Mouse (Mus musculus): ENCODE measurements around the gene Ten1. TPM values are rescaled to one million over a fixed set of nuclear protein-coding genes. Genes with fewer than 3 reads are reported as not detected.
A peak's percentile ranks its signal among the peaks of the same experiment; 100 is the strongest.

The Ten1 gene
- polyA plus RNA-seq, 1 experiment from 2014 or later: 76.4 TPM

DNA sequence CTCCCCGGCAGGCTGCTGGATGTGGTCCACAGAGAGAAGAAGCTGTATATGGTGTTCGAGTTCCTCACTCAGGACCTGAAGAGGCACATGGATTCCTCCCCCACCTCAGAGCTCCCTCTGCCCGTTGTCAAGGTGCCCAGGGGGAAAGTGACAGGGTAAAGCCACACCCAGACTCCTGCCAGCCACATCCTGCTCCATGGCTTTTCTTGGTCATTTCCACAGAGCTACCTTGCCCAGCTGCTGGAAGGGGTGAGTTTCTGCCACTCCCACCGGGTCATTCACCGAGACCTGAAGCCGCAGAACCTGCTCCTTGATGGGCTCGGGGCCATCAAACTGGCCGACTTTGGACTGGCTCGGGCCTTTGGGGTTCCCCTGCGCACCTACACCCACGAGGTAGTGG, 17.9 kb downstream of the Ten1 start:
- H3K4me2 ChIP-seq: no peak overlapping the region
- no peaks in the 10 kb centered on the region for H3K36me3 ChIP-seq (ENCODE audit: control insufficient read depth, insufficient read depth, low read length)
- WGBS (ENCODE audit: insufficient replicate concordance): 78% methylated on average over 11 of the region's 11 CpGs
- H3K9me3 ChIP-seq (replicated peaks; ENCODE audit: control insufficient read depth, low read length): peaks cover under 1% of the 10 kb centered on the region
- H3K4me3 ChIP-seq (ENCODE audit: low read depth, low read length): no peak overlapping the region
- peaks cover 15% of the 10 kb centered on the region for H3K27me3 ChIP-seq (ENCODE audit: control insufficient read depth, insufficient read depth, low read length)
- H3K9ac ChIP-seq (ENCODE audit: low read depth, low read length): no peak overlapping the region
- ATAC-seq (replicated peaks; ENCODE audit: insufficient number of reproducible peaks, low FRiP score, low TSS enrichment): no peak
- no peak overlapping the region for H3K27ac ChIP-seq (ENCODE audit: low read depth, low read length)
- H3K4me1 ChIP-seq (ENCODE audit: control insufficient read depth, insufficient read depth, low read length): peaks cover 19% of the 10 kb centered on the region

DNA sequence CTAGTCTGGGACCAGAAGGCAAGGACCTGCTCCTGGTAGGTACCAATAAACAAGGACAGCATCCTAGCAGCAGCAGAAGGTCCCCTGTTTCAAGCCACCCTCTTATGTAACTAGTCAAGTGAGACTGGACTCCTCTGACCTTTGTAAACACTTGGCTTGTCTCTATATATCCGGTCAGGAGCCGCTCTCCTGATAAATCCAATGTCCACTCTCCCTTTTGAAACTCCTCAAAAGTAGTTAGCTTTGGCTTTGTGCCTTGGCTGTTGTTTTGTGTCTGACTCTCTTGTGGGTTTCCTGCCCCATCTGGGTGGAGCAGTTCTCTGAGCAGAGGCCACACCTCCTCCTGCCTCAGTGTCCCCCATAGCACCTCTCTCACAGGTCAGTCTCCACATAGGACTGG, 19.6 kb downstream of the Ten1 start:
- Histone ChIP-seq H3K27ac (ENCODE audit: low read depth, low read length) (peak overlapping the region; percentile 93), H3K36me3 (ENCODE audit: control insufficient read depth, insufficient read depth, low read length) (no peaks in the 10 kb centered on the region), H3K4me2 (no peak overlapping the region), H3K4me3 (ENCODE audit: low read depth, low read length) (no peak overlapping the region), H3K9me3 (replicated peaks; ENCODE audit: control insufficient read depth, low read length) (peaks cover 4% of the 10 kb centered on the region), H3K4me1 (ENCODE audit: control insufficient read depth, insufficient read depth, low read length) (peaks cover 26% of the 10 kb centered on the region), H3K27me3 (ENCODE audit: control insufficient read depth, insufficient read depth, low read length) (peaks cover 32% of the 10 kb centered on the region), H3K9ac (ENCODE audit: low read depth, low read length) (0 out of 2 replicates have a peak overlapping the region, but pooled peaks have one; percentile 17)
- WGBS (ENCODE audit: insufficient replicate concordance): 72% methylated on average over 2 of the region's 2 CpGs
- no peak for ATAC-seq (replicated peaks; ENCODE audit: insufficient number of reproducible peaks, low FRiP score, low TSS enrichment)

DNA sequence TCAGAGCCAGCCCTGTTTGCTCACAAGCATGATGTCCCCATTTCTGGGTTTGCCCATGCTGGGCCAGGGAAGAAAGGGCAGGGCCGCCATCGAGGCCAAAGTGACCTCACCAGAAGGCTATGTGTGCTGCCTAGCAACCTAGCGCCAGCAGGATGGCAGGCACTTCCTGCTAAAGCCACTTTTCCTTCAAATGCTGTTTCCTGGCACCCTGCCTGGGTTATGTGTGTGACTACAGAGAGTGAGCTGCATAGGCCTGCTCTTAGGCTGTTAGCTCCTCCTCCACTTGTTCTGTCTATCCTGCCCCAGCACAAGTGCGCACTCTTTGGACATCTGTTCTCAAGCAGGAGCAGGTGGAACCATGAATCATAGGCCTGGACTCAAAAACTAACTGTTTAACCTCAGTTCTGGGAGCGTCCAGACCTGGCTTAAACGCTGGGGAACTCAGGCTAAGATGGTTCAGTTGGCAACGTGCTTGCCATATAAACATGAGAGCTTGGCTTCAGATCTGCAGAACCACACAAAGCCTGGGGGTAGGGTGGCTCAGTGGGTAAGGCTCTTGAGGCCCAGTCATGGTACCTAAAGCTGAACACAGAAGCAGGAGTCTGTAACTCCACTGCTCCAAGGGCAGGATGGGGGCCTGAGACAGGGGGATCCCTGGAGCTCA, 20.2 kb downstream of the Ten1 start:
- Histone ChIP-seq H3K9me3 (replicated peaks; ENCODE audit: control insufficient read depth, low read length) (peaks cover 4% of the 10 kb centered on the region), H3K4me2 (no peak overlapping the region; the same call in 1 of the 2 replicates), H3K9ac (ENCODE audit: low read depth, low read length) (0 out of 2 replicates have a peak overlapping the region, but pooled peaks have one; percentile 17), H3K4me1 (ENCODE audit: control insufficient read depth, insufficient read depth, low read length) (peaks cover 26% of the 10 kb centered on the region), H3K27me3 (ENCODE audit: control insufficient read depth, insufficient read depth, low read length) (peaks cover 38% of the 10 kb centered on the region), H3K4me3 (ENCODE audit: low read depth, low read length) (no peak overlapping the region), H3K36me3 (ENCODE audit: control insufficient read depth, insufficient read depth, low read length) (no peaks in the 10 kb centered on the region), H3K27ac (ENCODE audit: low read depth, low read length) (peak overlapping the region; percentile 93)
- ATAC-seq (replicated peaks; ENCODE audit: insufficient number of reproducible peaks, low FRiP score, low TSS enrichment): peak; percentile 58; the same call in 1 of the 2 replicates
- 43% methylated on average over 7 of the region's 7 CpGs for WGBS (ENCODE audit: insufficient replicate concordance)

DNA sequence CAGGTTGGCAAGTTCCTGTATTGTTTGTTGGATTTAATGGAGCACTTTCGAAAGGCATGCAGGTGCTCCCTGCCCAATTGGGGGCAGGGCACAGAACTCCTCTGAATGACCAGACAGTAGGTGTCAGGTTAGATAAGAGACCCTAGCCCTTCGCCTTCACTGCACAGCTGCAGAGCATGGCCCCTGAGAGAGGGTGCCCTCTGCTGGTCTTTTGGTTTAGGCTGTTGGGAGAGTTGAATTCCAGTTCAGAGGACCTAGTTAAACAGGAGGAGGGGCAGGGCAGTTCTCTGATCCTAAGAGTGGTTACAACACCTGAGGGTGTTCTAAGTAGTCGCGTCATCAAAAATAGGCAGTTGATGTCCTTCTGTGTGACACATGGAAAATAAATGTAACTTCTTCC, 21.2 kb downstream of the Ten1 start:
- ATAC-seq (replicated peaks; ENCODE audit: insufficient number of reproducible peaks, low FRiP score, low TSS enrichment): no peak
- no peak overlapping the region for H3K4me3 ChIP-seq (ENCODE audit: low read depth, low read length)
- H3K4me2 ChIP-seq: no peak overlapping the region
- WGBS (ENCODE audit: insufficient replicate concordance): 13% methylated on average over 4 of the region's 4 CpGs
- peaks cover 4% of the 10 kb centered on the region for H3K9me3 ChIP-seq (replicated peaks; ENCODE audit: control insufficient read depth, low read length)
- no peak overlapping the region for H3K27ac ChIP-seq (ENCODE audit: low read depth, low read length)
- no peaks in the 10 kb centered on the region for H3K36me3 ChIP-seq (ENCODE audit: control insufficient read depth, insufficient read depth, low read length)
- H3K27me3 ChIP-seq (ENCODE audit: control insufficient read depth, insufficient read depth, low read length): peaks cover 49% of the 10 kb centered on the region
- peak overlapping the region; percentile 16; the same call in 1 of the 2 replicates for H3K9ac ChIP-seq (ENCODE audit: low read depth, low read length)
- peaks cover 26% of the 10 kb centered on the region for H3K4me1 ChIP-seq (ENCODE audit: control insufficient read depth, insufficient read depth, low read length)

DNA sequence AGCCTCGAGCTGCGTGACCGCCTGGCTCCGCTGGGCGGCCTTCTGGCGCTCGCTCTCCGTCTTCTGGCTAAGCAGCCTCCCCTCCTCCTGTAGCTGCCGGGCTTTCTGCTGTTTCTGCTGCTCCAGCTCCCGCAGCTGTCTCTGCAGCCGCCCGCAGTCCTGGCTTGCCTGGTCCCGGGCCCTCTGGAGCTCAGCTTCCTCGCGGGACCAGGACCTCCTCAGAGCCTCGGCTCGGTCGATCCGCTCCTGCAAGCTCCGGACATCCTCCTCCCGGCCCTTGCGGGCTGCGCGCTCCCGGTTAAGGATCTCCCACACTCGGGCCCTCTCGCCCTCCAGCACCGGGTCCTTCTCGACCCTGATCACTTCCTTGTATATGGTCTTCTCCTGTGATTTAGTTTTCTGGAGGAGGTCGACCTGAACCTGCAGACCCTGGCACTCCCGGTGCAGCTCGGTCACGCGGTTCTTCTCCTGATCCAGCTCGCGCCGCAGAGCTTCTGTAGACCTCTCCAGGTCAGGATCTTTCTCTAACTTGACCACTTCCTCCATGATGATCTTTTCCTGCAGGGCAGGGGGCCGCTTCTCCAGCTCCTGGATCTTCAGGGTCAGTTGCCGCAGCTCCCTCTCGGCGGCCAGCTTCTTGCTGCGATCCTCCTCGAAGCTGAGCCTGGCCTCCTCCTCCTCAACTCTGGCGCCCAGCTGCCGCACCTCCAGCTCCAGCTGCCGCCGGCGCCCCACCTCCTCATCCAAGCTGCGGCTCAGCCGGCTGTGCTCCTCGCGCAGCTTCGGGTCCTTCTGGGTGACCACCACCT, 23.5 kb downstream of the Ten1 start:
- ATAC-seq (replicated peaks; ENCODE audit: insufficient number of reproducible peaks, low FRiP score, low TSS enrichment): no peak
- H3K9ac ChIP-seq (ENCODE audit: low read depth, low read length): peak overlapping the region; percentile 58
- H3K4me2 ChIP-seq: peak overlapping the region; percentile 80
- peak overlapping the region; percentile 46 for H3K4me3 ChIP-seq (ENCODE audit: low read depth, low read length)
- H3K9me3 ChIP-seq (replicated peaks; ENCODE audit: control insufficient read depth, low read length): peaks cover 4% of the 10 kb centered on the region
- peaks cover 26% of the 10 kb centered on the region for H3K4me1 ChIP-seq (ENCODE audit: control insufficient read depth, insufficient read depth, low read length)
- no peaks in the 10 kb centered on the region for H3K36me3 ChIP-seq (ENCODE audit: control insufficient read depth, insufficient read depth, low read length)
- no peak overlapping the region for H3K27ac ChIP-seq (ENCODE audit: low read depth, low read length)
- 6% methylated on average over 53 of the region's 53 CpGs for WGBS (ENCODE audit: insufficient replicate concordance)
- peaks cover 56% of the 10 kb centered on the region for H3K27me3 ChIP-seq (ENCODE audit: control insufficient read depth, insufficient read depth, low read length)

DNA sequence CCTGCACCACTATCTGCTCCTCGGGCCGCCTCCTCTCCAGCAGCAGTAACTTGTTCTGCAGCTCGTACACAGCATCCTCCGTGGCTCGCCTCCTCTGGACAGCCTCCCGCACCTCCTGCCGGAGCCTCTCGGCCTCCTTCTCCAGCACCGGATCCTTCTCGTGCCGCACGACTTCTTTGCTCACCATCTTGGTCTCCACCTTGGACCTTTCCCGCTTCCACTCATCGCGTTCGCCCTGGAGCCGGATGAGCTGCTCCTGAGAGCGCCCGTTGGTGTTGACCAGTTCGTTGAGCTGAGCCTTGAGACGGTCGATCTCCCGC, 24.0 kb downstream of the Ten1 start:
- Histone ChIP-seq H3K9ac (ENCODE audit: low read depth, low read length) (peak overlapping the region; percentile 58), H3K27me3 (ENCODE audit: control insufficient read depth, insufficient read depth, low read length) (peaks cover 56% of the 10 kb centered on the region), H3K27ac (ENCODE audit: low read depth, low read length) (no peak overlapping the region), H3K4me2 (peak overlapping the region; percentile 80), H3K4me1 (ENCODE audit: control insufficient read depth, insufficient read depth, low read length) (peaks cover 26% of the 10 kb centered on the region), H3K4me3 (ENCODE audit: low read depth, low read length) (peak overlapping the region; percentile 46), H3K9me3 (replicated peaks; ENCODE audit: control insufficient read depth, low read length) (peaks cover 4% of the 10 kb centered on the region), H3K36me3 (ENCODE audit: control insufficient read depth, insufficient read depth, low read length) (no peaks in the 10 kb centered on the region)
- 13% methylated on average over 23 of the region's 23 CpGs for WGBS (ENCODE audit: insufficient replicate concordance)
- no peak for ATAC-seq (replicated peaks; ENCODE audit: insufficient number of reproducible peaks, low FRiP score, low TSS enrichment)

DNA sequence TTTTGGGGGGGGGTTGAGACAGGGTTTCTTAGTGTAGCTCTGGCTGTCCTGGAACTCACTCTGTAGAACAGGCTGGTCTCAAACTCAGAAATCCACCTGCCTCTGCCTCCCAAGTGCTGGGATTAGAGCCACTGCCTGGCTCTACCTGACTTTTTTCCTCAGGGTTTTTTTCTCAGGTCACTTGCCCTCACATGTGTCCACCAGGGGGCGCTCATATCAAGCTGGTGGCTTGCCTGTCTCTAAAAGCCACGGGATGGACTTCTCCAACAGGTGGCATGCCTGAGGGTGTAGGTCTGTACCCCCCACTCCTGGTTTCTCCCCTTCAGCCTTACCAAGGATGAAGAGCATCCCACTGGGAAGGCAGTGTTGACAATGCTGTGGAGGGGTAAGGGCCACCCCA, 27.8 kb downstream of the Ten1 start:
- H3K4me1 ChIP-seq (ENCODE audit: control insufficient read depth, insufficient read depth, low read length): peaks cover 7% of the 10 kb centered on the region
- H3K4me3 ChIP-seq (ENCODE audit: low read depth, low read length): no peak overlapping the region
- WGBS (ENCODE audit: insufficient replicate concordance): 2% methylated on average over 2 of the region's 2 CpGs
- peaks cover 4% of the 10 kb centered on the region for H3K9me3 ChIP-seq (replicated peaks; ENCODE audit: control insufficient read depth, low read length)
- peaks cover 53% of the 10 kb centered on the region for H3K27me3 ChIP-seq (ENCODE audit: control insufficient read depth, insufficient read depth, low read length)
- H3K36me3 ChIP-seq (ENCODE audit: control insufficient read depth, insufficient read depth, low read length): no peaks in the 10 kb centered on the region
- no peak overlapping the region for H3K9ac ChIP-seq (ENCODE audit: low read depth, low read length)
- H3K4me2 ChIP-seq: no peak overlapping the region
- no peak for ATAC-seq (replicated peaks; ENCODE audit: insufficient number of reproducible peaks, low FRiP score, low TSS enrichment)
- no peak overlapping the region for H3K27ac ChIP-seq (ENCODE audit: low read depth, low read length)

DNA sequence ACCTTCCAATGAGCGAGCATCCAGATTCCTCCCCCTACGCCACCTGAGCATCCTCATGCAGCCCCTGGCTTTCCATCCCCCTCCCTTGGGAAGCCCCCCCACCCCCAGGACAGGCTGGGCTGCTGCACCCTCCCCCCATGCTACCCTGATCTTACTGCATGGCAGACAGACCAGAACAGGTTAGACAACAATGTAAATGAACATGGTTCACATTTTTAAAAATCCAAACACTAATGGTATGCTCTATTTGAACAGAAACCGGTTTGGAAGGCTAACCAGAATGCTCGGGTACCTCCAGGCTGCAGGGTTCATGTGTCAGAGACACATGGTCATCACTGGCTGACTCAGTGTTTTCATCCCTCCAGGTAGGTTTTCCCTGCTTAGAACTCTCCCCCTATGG, 30.0 kb downstream of the Ten1 start:
- no peaks in the 10 kb centered on the region for H3K4me1 ChIP-seq (ENCODE audit: control insufficient read depth, insufficient read depth, low read length)
- H3K9ac ChIP-seq (ENCODE audit: low read depth, low read length): no peak overlapping the region
- H3K27ac ChIP-seq (ENCODE audit: low read depth, low read length): no peak overlapping the region
- no peak for ATAC-seq (replicated peaks; ENCODE audit: insufficient number of reproducible peaks, low FRiP score, low TSS enrichment)
- no peak overlapping the region for H3K4me2 ChIP-seq
- H3K9me3 ChIP-seq (replicated peaks; ENCODE audit: control insufficient read depth, low read length): no peaks in the 10 kb centered on the region
- H3K36me3 ChIP-seq (ENCODE audit: control insufficient read depth, insufficient read depth, low read length): no peaks in the 10 kb centered on the region
- 67% methylated on average over 4 of the region's 4 CpGs for WGBS (ENCODE audit: insufficient replicate concordance)
- no peak overlapping the region for H3K4me3 ChIP-seq (ENCODE audit: low read depth, low read length)
- H3K27me3 ChIP-seq (ENCODE audit: control insufficient read depth, insufficient read depth, low read length): peaks cover 45% of the 10 kb centered on the region
